Mouse (Mus musculus) kidney, adult 2 months (tissue): Measurements from ENCODE around the gene 4930402K13Rik.
"Not testable (repeated sequence)": the region's sequence is repeated elsewhere in the genome, so short reads cannot be mapped to it uniquely, and the experiment has no call there.

Experiments
- CTCF ChIP-seq: fragments of 200-500 bp; conservative IDR thresholded peaks from 2 replicates; pipeline ENCODE4 v1.5.1; 2011; ENCODE audit warnings: low read depth, mild to moderate bottlenecking, control low read depth, low read length, moderate library complexity, mixed read lengths; ENCODE audit not compliant: insufficient read depth, insufficient read length
- POLR2A ChIP-seq: fragments of 200-500 bp; IDR thresholded peaks from one replicate; pipeline ENCODE4 v1.6.1; 2011; ENCODE audit warnings: low read depth, low read length, control low read depth

DNA sequence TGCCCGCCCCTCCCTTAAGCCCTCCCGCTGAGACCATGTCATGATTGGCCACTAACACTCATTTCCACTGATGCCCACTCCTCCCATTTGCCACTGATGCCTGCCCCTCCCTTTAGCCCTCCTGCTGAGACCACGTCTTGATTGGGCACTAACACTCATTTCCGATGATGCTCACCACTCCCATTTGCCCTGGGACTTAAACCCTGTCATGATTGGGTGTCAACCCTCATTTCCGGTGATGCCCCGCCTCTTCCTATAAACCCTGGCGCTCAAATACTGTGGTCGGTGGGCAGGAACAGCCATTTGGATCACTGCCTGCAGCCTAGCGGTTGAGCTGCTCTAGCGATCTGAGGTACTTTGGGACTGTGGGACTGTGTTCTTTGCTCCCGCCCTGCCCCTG is 41.6 kb upstream of the 4930402K13Rik start, which contains the start of gene Fthl17f:
- not testable (repeated sequence) for TF ChIP-seq CTCF, POLR2A
